Mouse (Mus musculus): Measurements from ENCODE around the gene Surf6.

DNA sequence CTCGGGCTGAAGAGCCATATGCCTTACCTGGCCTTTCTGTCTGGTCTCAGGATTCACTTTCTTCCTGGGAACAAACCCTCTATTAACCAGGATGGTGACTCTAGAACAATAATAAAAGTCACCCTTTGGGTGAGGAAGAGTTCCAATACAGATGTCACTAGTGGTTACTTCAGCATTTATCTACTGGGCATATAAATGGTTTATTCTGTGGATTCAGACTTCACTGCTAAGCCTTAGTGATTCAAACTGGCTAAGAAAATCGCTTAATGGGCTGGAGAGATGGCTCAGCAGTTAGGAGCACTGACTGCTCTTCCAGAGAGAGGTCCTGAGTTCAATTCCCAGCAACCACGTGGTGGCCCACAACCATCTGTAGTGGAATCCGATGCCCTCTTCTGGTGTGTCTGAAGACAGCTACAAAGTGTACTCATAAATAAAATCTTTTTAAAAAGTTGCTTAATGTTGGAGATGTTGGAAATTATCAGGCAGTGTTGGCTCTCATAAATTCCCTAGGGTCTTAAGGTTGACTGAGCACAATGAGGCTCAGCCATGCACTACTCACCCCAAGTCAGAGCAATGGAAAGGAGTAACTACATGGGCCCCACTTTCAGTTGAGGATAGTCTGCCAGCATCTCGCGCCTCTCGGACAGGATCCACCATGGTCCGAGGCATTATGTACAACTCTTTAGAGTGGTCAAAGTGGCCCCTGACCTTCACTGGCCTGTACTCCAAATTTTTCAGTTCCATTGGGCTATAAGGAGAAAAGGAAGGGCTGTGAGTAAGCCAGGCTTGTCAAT is 11.7 kb upstream of the Surf6 start:
- no peak for TF ChIP-seq CTCF (IDR thresholded peaks at IDR 0.05; ENCODE audit: extremely low read depth, insufficient read length, insufficient replicate concordance, low read depth, low read length)
- no peak for TF ChIP-seq POLR2A (IDR thresholded peaks at IDR 0.05; ENCODE audit: low read depth, low read length)

All from small intestine, adult 2 months (tissue).